Mouse (Mus musculus) forebrain, embryonic 12.5 days (tissue): ENCODE data around the gene Mapk8. TPM values are rescaled to one million over a fixed set of nuclear protein-coding genes. Genes with fewer than 3 reads are reported as not detected.

Experiments
- ATAC-seq: fragments of 200-750 bp; cut with Nextera tagmentation; 2 replicates; pipeline ENCODE4 v1.8.0; 2017; ENCODE audit warnings: moderate TSS enrichment; ENCODE audit not compliant: low FRiP score
- H3K27ac ChIP-seq: fragments of 300-500 bp; sonication (generic); 2 replicates; pipeline ENCODE4 v1.5.1; 2016; ENCODE audit warnings: mild to moderate bottlenecking
- H3K27me3 ChIP-seq: fragments of 300-500 bp; sonication (generic); 2 replicates; pipeline ENCODE4 v1.6.1; 2016; ENCODE audit warnings: mild to moderate bottlenecking
- H3K36me3 ChIP-seq: fragments of 300-500 bp; sonication (generic); replicated peaks from 2 replicates; pipeline ENCODE4 v1.6.1; 2016; ENCODE audit warnings: mild to moderate bottlenecking
- H3K4me1 ChIP-seq: fragments of 300-500 bp; sonication (generic); 2 replicates; pipeline ENCODE4 v1.6.1; 2016
- H3K4me2 ChIP-seq: fragments of 300-500 bp; sonication (generic); 2 replicates; pipeline ENCODE4 v1.6.1; 2016; ENCODE audit warnings: mild to moderate bottlenecking, moderate library complexity
- H3K4me3 ChIP-seq: fragments of 300-500 bp; sonication (generic); replicated peaks from 2 replicates; pipeline ENCODE4 v1.5.1; 2016; ENCODE audit warnings: mild to moderate bottlenecking
- H3K9ac ChIP-seq: fragments of 300-500 bp; sonication (generic); 2 replicates; pipeline ENCODE4 v1.6.1; 2016; ENCODE audit warnings: mild to moderate bottlenecking
- H3K9me3 ChIP-seq: fragments of 300-500 bp; sonication (generic); 2 replicates; pipeline ENCODE4 v1.6.1; 2016
- WGBS: fragments of 180-500 bp; shearing (Covaris S2); methylation state at CpG from one replicate; pipeline ENCODE4 v1.1.7; 2016; 5-methylcytosine and 5-hydroxymethylcytosine counted together
- polyA plus RNA-seq: library from polyadenylated mRNA; unstranded; fragments of >200 nt; fragmentation: Nextera tagmentation; extraction: Ambion mirVana; gene quantifications from 2 replicates; pipeline ENCODE4 v1.2.1, GENCODE M21; 2016

Gene Mapk8
- polyA plus RNA-seq, 1 experiment from 2014 or later, result 28.3 TPM

DNA sequence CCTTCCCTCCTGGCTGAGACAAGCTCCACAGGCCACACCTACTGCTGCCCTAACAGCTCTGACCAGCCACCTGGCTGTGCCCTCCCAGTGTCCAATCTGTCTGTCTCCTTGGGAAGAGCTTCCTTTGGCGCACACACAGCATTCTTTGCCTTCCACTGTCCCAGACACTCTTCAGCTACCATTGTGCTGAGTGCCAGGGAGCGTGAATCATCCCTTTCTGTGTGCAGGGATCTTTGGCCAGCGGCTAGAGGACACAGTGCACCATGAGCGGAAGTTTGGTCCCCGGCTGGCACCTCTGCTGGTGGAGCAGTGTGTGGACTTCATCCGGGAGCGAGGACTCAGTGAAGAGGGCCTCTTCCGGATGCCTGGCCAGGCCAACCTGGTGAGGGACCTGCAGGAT is 88.1 kb downstream of the Mapk8 start:
- Histone ChIP-seq H3K4me2 (no peak overlapping the region), H3K4me1 (peaks cover 12% of the 10 kb centered on the region), H3K27ac (no peak overlapping the region), H3K27me3 (0 out of 2 replicates have a peak, but pooled peaks cover 4% of the 10 kb centered on the region), H3K9ac (no peak overlapping the region), H3K36me3 (no peaks in the 10 kb centered on the region), H3K4me3 (no peak overlapping the region), H3K9me3 (no peaks in the 10 kb centered on the region)
- ATAC-seq, result no peak
- 89% methylated on average over 8 of the region's 8 CpGs for WGBS

DNA sequence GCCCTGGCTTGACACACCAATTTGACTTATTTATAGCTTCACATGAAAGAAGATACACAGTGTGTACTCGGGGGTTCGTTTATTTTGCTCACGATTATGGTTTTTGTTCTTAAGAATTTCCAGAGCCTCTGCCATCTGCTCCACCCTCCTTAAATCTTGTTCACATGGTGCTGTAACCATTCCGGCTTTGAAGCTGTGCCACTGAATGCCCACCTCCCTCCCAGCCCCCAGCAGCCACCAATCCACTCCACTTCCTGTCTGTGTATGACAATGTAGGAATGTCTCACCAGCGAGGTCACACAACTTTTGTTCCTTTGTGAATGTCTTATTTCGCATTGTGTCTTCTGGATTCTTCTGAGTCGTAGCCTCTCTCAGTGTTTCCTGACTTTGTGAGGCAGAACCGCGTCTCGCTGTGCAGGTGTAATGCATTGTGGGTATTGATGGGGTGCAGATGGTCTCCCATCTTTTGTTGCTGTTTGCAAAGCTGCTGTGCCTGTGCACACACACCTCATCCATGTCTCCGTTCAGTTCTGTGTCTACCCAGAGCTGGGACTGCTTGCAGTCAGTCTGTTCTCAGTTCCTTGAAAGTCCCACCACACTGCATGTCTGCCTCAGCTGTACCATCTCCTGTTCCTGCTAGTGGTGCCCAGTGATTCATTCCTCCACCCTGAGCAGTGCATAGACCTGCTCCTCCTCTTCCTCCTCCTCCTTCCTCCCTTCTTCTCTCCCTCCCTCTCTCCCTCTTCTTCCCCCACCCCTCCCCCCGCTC is 89.2 kb downstream of the Mapk8 start:
- ATAC-seq, result no peak
- no peak overlapping the region for H3K4me3 ChIP-seq
- no peaks in the 10 kb centered on the region for H3K9me3 ChIP-seq
- no peak overlapping the region for H3K9ac ChIP-seq
- peaks cover 9% of the 10 kb centered on the region for H3K4me1 ChIP-seq
- H3K27me3 ChIP-seq, result peaks cover 10% of the 10 kb centered on the region
- H3K27ac ChIP-seq, result no peak overlapping the region
- H3K36me3 ChIP-seq, result no peaks in the 10 kb centered on the region
- H3K4me2 ChIP-seq, result no peak overlapping the region
- 66% methylated on average over 12 of the region's 12 CpGs for WGBS

DNA sequence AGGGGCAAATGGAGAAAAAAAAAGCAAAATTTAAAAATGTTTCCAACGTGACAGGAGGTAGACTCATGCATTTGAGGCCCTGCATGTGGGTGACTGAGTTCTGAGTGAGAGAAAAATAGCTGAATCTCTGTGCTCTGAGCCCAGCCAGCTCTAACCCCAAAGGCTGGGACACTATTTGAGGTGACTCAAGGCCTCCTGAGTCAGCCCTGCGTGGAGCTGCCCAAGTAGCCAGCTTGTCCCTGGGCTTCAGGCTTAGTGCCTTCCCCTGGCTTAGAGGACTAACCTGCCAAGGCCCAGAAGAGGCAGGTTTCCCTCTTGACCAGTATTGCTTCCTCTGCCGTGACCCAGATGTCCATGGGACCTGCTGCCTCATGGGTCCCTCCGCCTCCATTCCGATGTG is 91.7 kb downstream of the Mapk8 start:
- Histone ChIP-seq H3K27ac (no peak overlapping the region), H3K4me2 (no peak overlapping the region), H3K27me3 (peaks cover 32% of the 10 kb centered on the region), H3K36me3 (no peaks in the 10 kb centered on the region), H3K9ac (no peak overlapping the region), H3K4me3 (no peak overlapping the region), H3K4me1 (peaks cover 14% of the 10 kb centered on the region), H3K9me3 (no peaks in the 10 kb centered on the region)
- ATAC-seq, result no peak
- 86% methylated on average over 5 of the region's 5 CpGs for WGBS

DNA sequence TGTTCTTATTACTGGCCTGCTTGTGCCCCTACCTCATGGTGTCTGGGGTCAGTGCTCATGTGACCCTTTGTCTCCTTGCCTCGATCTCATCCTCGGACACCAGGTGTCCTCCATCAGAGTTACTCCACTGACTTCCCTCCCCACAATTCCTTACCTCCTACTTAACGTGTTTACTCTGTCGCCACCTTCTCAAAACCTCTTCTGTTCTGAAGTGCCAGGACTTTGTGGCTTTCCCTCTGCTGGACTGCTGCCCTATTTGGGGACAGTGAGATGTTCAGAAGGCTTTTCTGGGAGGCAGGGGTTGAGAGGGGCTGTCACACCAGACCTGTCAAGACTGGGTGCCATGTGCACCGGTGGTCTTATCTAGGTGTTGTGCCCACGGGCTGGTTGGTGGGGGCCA is 94.1 kb downstream of the Mapk8 start:
- Histone ChIP-seq H3K4me1 (peaks cover 13% of the 10 kb centered on the region), H3K36me3 (no peaks in the 10 kb centered on the region), H3K4me3 (no peak overlapping the region), H3K4me2 (no peak overlapping the region), H3K27me3 (peaks cover 55% of the 10 kb centered on the region), H3K9me3 (no peaks in the 10 kb centered on the region), H3K27ac (no peak overlapping the region), H3K9ac (no peak overlapping the region)
- no peak for ATAC-seq
- WGBS, result 86% methylated on average over 6 of the region's 6 CpGs

DNA sequence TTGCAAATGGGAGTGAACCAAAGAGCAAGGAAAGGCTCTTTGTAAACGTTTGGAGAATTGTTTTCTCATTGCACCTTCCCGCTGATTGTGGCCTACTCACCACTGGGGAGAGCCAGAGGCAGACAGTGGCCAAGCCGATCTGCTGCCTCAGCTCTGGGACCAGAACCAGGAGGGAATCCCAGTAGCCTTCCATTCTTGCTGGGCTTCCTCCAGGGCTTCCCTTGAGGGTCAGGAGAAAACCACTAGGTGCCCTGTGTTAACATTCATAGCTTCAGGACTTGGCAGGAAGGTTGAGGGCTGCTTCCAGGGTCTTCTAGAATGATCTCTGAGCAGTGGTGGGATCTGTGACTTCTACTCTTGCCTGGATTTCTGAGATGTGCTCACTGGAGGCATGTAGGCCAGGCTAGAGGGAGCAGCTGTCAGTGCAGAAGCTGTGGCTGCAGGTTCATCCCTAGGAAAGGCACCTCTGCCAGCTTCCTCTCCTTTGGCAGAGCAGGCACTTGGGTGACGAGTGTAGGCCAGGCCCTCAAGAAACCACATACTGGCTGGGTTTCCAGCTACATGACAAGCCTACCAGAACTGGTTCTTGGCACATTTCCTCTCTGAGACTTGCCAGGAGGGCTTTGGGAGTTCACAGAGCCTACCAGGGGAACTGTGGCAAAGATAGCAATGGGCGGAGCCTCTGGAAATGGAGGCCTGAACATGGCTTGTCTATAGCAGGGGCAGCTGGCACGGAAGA is 94.8 kb downstream of the Mapk8 start:
- WGBS, result 77% methylated on average over 6 of the region's 6 CpGs
- H3K4me2 ChIP-seq, result no peak overlapping the region
- no peak overlapping the region for H3K4me3 ChIP-seq
- no peaks in the 10 kb centered on the region for H3K36me3 ChIP-seq
- peaks cover 61% of the 10 kb centered on the region for H3K27me3 ChIP-seq
- no peak overlapping the region for H3K27ac ChIP-seq
- no peak overlapping the region for H3K9ac ChIP-seq
- ATAC-seq, result no peak
- no peaks in the 10 kb centered on the region for H3K9me3 ChIP-seq
- H3K4me1 ChIP-seq, result peaks cover 7% of the 10 kb centered on the region

DNA sequence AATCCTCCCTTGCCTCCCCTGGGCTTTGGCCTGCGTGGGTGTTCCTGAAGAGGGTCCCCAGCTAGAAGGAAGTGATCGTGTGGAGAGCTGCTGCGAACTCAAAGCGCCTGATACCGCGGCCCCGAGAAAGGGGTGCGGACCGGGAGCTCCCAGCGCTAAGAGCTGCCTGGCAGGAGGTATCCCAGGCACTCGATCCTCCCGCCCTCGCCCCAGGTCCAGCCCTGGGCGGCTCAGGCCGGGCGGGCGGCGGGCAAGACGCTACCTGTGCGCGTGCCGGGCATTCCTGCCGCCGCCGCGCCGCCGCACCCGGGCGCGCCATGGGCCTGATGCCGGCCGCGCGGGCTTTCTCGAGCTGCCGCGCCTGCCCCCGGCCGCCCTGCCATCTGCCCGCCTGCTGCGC is 95.9 kb downstream of the Mapk8 start:
- Histone ChIP-seq H3K36me3 (no peaks in the 10 kb centered on the region), H3K4me1 (peaks cover 7% of the 10 kb centered on the region), H3K27ac (no peak overlapping the region), H3K9me3 (no peaks in the 10 kb centered on the region), H3K27me3 (peaks cover 61% of the 10 kb centered on the region), H3K4me3 (peak overlapping the region; percentile 42), H3K9ac (peak overlapping the region; percentile 49), H3K4me2 (peak overlapping the region; percentile 72)
- under 1% methylated on average over 42 of the region's 42 CpGs for WGBS
- ATAC-seq, result no peak

DNA sequence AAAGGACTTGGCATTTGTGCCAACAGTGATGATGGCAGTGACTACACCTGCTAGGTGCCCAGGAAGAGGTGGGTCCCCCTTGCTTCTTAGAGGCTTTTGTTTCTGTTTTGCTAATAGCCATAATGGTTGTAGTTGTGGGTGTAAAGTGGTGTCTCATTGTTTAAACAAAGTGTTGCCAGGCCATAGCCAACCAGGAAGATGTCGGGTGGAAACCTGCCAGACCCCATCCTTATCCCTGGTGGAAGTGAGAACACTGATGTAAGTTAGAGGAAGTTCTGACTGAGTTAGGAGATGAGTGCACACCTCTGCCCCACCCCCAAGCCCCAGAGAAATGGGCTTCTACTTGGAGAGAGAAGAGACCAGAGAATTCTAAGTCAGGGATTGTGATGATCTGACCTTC is 98.8 kb downstream of the Mapk8 start:
- no peak for ATAC-seq
- H3K27me3 ChIP-seq, result peaks cover 58% of the 10 kb centered on the region
- H3K4me3 ChIP-seq, result no peak overlapping the region
- no peak overlapping the region for H3K4me2 ChIP-seq
- WGBS, result 87% methylated on average over 1 of the region's 1 CpGs
- H3K4me1 ChIP-seq, result peaks cover 7% of the 10 kb centered on the region
- no peak overlapping the region for H3K27ac ChIP-seq
- no peak overlapping the region for H3K9ac ChIP-seq
- H3K36me3 ChIP-seq, result no peaks in the 10 kb centered on the region
- H3K9me3 ChIP-seq, result no peaks in the 10 kb centered on the region

DNA sequence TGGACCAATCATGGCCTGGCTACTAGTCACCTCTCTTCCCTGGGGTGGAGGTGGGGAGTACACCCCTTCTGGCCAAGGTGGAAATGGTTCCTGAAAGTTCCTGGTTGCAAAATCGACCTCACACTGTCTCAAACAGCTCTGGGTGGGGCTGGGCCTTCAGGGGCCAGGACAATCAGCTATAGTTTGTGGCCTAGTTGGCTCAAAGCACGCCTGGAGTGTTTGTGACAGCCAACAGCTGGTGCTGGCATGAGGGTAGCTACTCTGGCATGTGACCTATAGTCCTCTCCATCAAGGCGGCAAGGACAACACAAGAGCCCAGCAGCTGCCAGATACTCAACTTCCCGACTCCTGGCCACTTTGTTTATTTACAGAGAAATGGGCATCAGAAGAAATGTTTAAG is 99.2 kb downstream of the Mapk8 start:
- 59% methylated on average over 4 of the region's 4 CpGs for WGBS

DNA sequence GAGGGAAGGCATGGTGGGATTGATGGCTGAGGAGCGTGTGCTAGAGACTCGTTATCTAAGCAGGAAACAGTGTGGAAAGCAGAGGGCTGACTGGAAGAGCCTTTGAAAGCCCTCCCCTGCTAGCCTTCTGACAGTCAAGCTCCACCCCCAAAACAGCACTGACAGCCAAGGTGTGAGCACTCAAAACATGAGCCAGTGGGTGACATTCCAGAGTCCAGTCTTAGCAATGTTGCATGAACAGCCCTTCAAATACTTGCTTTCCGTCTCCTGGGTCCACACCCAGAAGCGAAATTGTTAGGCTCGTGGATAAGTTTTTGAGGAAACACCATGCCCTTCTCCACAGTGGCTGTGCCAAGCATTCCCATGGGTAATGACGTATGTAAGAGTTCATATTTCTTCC is 100.4 kb downstream of the Mapk8 start:
- Histone ChIP-seq H3K9me3 (no peaks in the 10 kb centered on the region), H3K36me3 (no peaks in the 10 kb centered on the region), H3K27me3 (peaks cover 42% of the 10 kb centered on the region), H3K4me2 (no peak overlapping the region), H3K4me1 (peaks cover 7% of the 10 kb centered on the region), H3K4me3 (no peak overlapping the region), H3K9ac (no peak overlapping the region), H3K27ac (no peak overlapping the region)
- no peak for ATAC-seq
- WGBS, result 82% methylated on average over 6 of the region's 6 CpGs

More for the DNA sequence above, 99.2 kb downstream of the Mapk8 start:
- Histone ChIP-seq H3K4me1 (peaks cover 7% of the 10 kb centered on the region), H3K9ac (no peak overlapping the region), H3K36me3 (no peaks in the 10 kb centered on the region), H3K4me3 (no peak overlapping the region), H3K4me2 (no peak overlapping the region), H3K27ac (no peak overlapping the region), H3K27me3 (peaks cover 54% of the 10 kb centered on the region), H3K9me3 (no peaks in the 10 kb centered on the region)
- no peak for ATAC-seq

DNA sequence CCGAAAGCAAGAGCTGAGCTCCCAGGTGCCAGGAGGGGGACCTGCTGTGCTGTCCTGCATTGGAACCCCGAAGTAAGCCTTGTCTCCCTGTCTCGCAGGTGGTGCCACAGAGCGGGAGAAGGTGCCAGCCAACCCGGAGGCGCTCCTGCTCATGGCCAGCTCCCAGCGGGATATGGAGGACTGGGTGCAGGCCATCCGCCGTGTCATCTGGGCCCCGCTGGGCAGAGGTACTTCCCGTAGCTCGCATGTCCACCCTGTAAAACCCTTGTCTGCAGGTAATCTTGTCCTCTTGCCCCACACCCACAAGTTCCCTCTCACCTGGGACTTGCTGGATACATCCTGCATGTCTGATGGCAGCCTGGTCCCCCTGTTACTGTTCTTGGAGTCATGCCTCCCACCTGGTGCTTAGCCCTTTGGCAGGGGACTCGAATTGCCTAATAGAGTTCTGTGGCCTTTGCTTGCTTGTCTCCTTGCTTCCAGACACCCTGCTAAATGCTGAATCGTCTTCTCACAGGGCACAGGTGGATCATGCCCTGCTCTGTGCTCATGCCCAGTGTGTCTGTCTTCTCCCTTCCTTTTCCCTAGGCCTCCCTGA is 103.7 kb downstream of the Mapk8 start:
- H3K4me1 ChIP-seq, result no peaks in the 10 kb centered on the region; the same call in 1 of the 2 replicates
- H3K4me2 ChIP-seq, result no peak overlapping the region
- no peak overlapping the region for H3K27ac ChIP-seq
- no peak overlapping the region for H3K4me3 ChIP-seq
- H3K9ac ChIP-seq, result no peak overlapping the region
- ATAC-seq, result no peak
- H3K9me3 ChIP-seq, result no peaks in the 10 kb centered on the region
- H3K36me3 ChIP-seq, result no peaks in the 10 kb centered on the region
- WGBS, result 93% methylated on average over 14 of the region's 14 CpGs
- peaks cover 9% of the 10 kb centered on the region; the same call in 1 of the 2 replicates for H3K27me3 ChIP-seq

DNA sequence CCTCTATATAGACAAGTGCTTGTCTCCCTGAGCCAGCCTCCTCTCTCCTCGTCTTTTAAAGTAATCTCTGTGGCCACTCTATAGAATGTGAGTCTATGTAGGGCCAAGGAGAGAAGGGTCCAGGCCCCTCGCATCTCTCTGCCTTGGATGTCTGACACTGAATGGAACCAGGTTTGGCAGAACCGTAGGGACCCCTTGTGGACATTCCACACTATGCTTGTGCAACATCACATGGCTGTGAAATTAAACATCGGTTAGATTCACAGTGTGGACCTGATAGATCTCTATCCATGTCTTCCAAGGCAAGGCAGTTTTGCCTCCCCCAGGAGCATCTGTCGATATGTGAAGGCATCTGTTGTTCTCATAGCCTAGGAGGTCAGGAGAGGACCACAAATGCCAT is 108.3 kb downstream of the Mapk8 start:
- Histone ChIP-seq H3K4me1 (no peaks in the 10 kb centered on the region), H3K36me3 (no peaks in the 10 kb centered on the region), H3K9me3 (no peaks in the 10 kb centered on the region), H3K4me2 (no peak overlapping the region), H3K9ac (no peak overlapping the region), H3K27me3 (no peaks in the 10 kb centered on the region), H3K27ac (no peak overlapping the region), H3K4me3 (no peak overlapping the region)
- no peak for ATAC-seq
- WGBS, result 73% methylated on average over 5 of the region's 5 CpGs

DNA sequence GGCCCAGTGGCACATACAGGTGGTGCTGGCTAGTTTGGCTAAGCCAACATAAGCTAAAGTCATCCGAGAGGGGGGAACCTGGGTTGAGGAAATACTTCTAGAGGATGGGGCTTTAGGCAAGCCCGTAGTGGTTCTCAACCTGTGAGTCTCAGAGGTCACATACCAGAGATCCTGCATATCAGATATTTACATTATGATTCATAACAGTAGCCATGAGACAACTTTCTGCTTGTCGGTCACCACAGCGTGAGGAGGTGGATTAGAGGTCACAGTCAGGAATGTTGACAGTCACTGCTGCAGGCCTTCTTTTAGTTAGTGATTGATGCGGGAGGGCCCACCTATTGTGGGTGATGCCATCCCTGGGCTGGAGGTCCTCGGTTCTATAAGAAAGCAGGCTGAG is 111.2 kb downstream of the Mapk8 start:
- ATAC-seq, result no peak
- Histone ChIP-seq H3K9me3 (no peaks in the 10 kb centered on the region), H3K36me3 (no peaks in the 10 kb centered on the region), H3K27ac (no peak overlapping the region), H3K4me3 (no peak overlapping the region), H3K4me1 (no peaks in the 10 kb centered on the region), H3K27me3 (no peaks in the 10 kb centered on the region), H3K9ac (no peak overlapping the region), H3K4me2 (no peak overlapping the region)
- WGBS, result 74% methylated on average over 6 of the region's 6 CpGs
